In genomic region chr1:162074626-162075410, GRCm38 (mm10) we compare ENCODE assay signal across 12 mouse cellular contexts.
A peak's percentile ranks its signal among the peaks of the same experiment; 100 is the strongest.
DNase-seq lines count a peak whose midpoint lies in the region; ATAC-seq and TF ChIP-seq lines count a peak whose summit lies in the region.
"Had no signal": no experiment of that assay in that cellular context is flagged by ENCODE, and none has a peak within 500 bp of the region (broad histone marks: within the 10 kb centered on the region; RNA-seq: fewer than 3 reads in every experiment).

No protein-coding gene starts in this region.

- H3K27me3 ChIP-seq in heart, embryonic 13.5 days (replicated peaks), result no peaks in the 10 kb centered on the region
- no peaks in the 10 kb centered on the region for H3K27me3 ChIP-seq in embryonic facial prominence, embryonic 10.5 days (replicated peaks; ENCODE audit: low read depth, poor library complexity, severe bottlenecking)
- no peaks in the 10 kb centered on the region for H3K27me3 ChIP-seq in limb, embryonic 15.5 days

- 72% methylated on average over 17 of the region's 17 CpGs for WGBS in heart, embryonic 13.5 days
- 53% methylated on average over 17 of the region's 17 CpGs for WGBS in embryonic facial prominence, embryonic 10.5 days
- 22% methylated on average over 17 of the region's 17 CpGs for WGBS in limb, embryonic 15.5 days

- peak overlapping the region; percentile 74 for H3K27ac ChIP-seq in heart, embryonic 13.5 days (replicated peaks)
- peak overlapping the region; percentile 57; the same call in 1 of the 2 replicates for H3K27ac ChIP-seq in left cerebral cortex, adult 2 months
- peak overlapping the region; percentile 82 for H3K27ac ChIP-seq in embryonic facial prominence, embryonic 10.5 days (replicated peaks)
- peak overlapping the region; percentile 96 for H3K27ac ChIP-seq in limb, embryonic 15.5 days

- H3K9ac ChIP-seq in heart, embryonic 13.5 days, result no peak overlapping the region
- no peak overlapping the region for H3K9ac ChIP-seq in limb, embryonic 15.5 days
- H3K9ac ChIP-seq: forebrain, postnatal 0 days had no signal

- no peak overlapping the region for H3K4me2 ChIP-seq in heart, embryonic 13.5 days
- peak overlapping the region; percentile 25; the same call in 1 of the 2 replicates for H3K4me2 ChIP-seq in limb, embryonic 15.5 days

- no peak for TF ChIP-seq CTCF in left cerebral cortex, adult 2 months (IDR thresholded peaks at IDR 0.05)

- H3K4me3 ChIP-seq in heart, embryonic 13.5 days, result no peak overlapping the region
- no peak overlapping the region for H3K4me3 ChIP-seq in left cerebral cortex, adult 2 months
- H3K4me3 ChIP-seq in embryonic facial prominence, embryonic 10.5 days, result 0 out of 2 replicates have a peak overlapping the region, but pooled peaks have one; percentile 11
- no peak overlapping the region for H3K4me3 ChIP-seq in limb, embryonic 15.5 days

- H3K36me3 ChIP-seq in heart, embryonic 13.5 days, result no peaks in the 10 kb centered on the region
- no peaks in the 10 kb centered on the region for H3K36me3 ChIP-seq in embryonic facial prominence, embryonic 10.5 days (replicated peaks)
- no peaks in the 10 kb centered on the region for H3K36me3 ChIP-seq in limb, embryonic 15.5 days

- ATAC-seq in heart, embryonic 13.5 days (ENCODE audit: extremely low read depth, insufficient number of reproducible peaks, low FRiP score, low TSS enrichment), result no peak
- ATAC-seq in limb, embryonic 15.5 days (ENCODE audit: insufficient number of reproducible peaks, low FRiP score, low TSS enrichment, low read depth), result peak; percentile 74; the same call in 1 of the 2 replicates

- intact Hi-C loops in heart, postnatal 10 days (cut with DNase I), result no loop called here
- intact Hi-C loops in left cerebral cortex, adult 2 months (cut with DNase I), result no loop called here
- intact Hi-C loops in left cerebral cortex, postnatal 10 days (cut with DNase I), result no loop called here

- peaks cover 19% of the 10 kb centered on the region; the same call in 1 of the 2 replicates for H3K4me1 ChIP-seq in heart, embryonic 13.5 days
- peaks cover 62% of the 10 kb centered on the region for H3K4me1 ChIP-seq in embryonic facial prominence, embryonic 10.5 days
- H3K4me1 ChIP-seq in limb, embryonic 15.5 days, result peaks cover 49% of the 10 kb centered on the region

- DNase-seq in heart, postnatal 10 days, result no peak
- no peak for DNase-seq in left cerebral cortex, adult 2 months (ENCODE audit: extremely low spot score in 1 of 2, low spot score in 2 of 2)
- no peak for DNase-seq in left cerebral cortex, postnatal 10 days (ENCODE audit: extremely low spot score in 1 of 2, low spot score in 2 of 2)
- peak; percentile 66 for DNase-seq in embryonic facial prominence, embryonic 10.5 days (ENCODE audit: low spot score)
- no peak for DNase-seq in thymus, adult 18-20 months
- DNase-seq in ovary, adult 18-20 months (ENCODE audit: low spot score), result no peak
- DNase-seq: adrenal gland, postnatal 36 days; cerebellum, adult 9-11 months; forebrain, postnatal 0 days; right cerebral cortex, postnatal 4 days had no signal

- no peaks in the 10 kb centered on the region for H3K9me3 ChIP-seq in heart, embryonic 13.5 days
- no peaks in the 10 kb centered on the region for H3K9me3 ChIP-seq in embryonic facial prominence, embryonic 10.5 days
- H3K9me3 ChIP-seq in limb, embryonic 15.5 days, result no peaks in the 10 kb centered on the region
